Mouse (Mus musculus) inflammation-experienced regulatory T-cells, adult 6 months (primary cell): Measurements from ENCODE around the gene Ntrk1. TPM values are rescaled to one million over a fixed set of nuclear protein-coding genes. Genes with fewer than 3 reads are reported as not detected.

ENCODE experiments used
- ATAC-seq: one replicate; pipeline ENCODE4 v1.8.0; 2017
- polyA plus RNA-seq, 3 experiments: library from polyadenylated mRNA; unstranded; fragments of 100-300 nt; shearing (Covaris generic); gene quantifications; one replicate each; pipeline ENCODE4 v1.2.1; 2017

The Ntrk1 gene
- polyA plus RNA-seq, 3 experiments from 2014 or later, result 0.17 TPM; not detected in 2

DNA sequence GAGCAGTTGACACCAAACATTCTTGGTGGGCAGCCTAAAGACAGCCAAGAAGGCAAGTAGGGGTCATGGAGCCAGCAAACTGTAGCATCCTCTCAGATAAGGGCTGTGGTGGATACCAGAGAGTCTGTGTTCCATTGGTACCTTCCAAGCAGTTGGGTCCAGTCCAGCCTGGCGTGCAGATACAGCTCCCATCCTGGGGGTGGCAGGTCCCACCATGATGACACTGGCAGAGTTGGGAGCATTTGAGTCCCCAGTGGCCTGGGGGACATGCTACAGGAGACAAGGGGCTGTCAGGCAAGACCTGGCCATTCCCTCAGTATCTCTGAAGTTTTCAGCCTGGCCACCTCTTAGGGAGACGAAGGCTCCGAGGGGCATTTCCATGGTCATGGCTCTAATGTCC lies 42.4 kb downstream of the Ntrk1 start:
- no peak for ATAC-seq

GRCm38 (mm10) chr3:87749977-87750376 lies 45.0 kb downstream of the Ntrk1 start:
- ATAC-seq, result no peak

DNA sequence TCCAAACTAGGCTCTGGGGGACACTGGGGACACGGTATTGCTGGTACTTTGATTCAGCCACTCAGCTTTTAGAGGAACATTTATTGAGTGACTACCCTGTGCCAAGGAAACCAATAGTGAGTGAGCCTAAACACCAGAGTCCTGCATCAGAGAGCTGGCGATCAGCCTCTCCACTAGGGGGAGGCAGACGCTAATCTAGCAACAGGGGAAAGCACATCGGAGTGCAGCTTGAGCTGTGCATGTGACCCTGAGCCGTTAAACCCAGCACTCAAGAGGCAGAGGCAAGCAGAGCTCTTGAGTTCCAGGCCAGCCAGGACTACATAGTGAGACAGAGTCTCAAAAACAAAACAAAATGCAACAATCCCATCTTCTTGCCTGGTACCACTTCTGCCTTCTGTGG lies 45.9 kb downstream of the Ntrk1 start:
- peak; percentile 79 for ATAC-seq

DNA sequence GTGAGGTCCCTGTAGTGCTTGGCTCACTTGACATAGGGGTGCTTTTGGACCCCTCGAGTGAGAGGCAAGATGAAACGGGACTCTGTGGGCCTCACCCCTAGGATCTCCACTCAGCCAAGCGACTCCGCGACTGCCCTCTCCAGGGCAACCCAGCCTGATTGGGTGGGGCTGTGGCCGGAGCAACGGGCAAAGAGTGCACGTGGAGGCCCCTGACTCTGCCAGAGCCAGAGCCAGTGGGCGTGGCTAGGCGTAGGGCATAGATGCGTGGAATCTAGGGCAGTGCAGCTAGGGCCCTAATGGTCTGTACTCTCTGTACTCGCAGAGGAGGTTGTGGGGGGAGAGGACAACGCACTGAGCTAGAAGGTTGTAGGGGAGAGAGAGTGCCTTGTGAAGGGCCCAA lies 46.5 kb downstream of the Ntrk1 start, which contains the start of gene Lrrc71:
Gene Lrrc71 (minus strand): TSS at position 195 of the 400 bp plus-strand sequence.
- no peak for ATAC-seq

GRCm38 (mm10) chr3:87745036-87745659 lies 49.8 kb downstream of the Ntrk1 start:
- ATAC-seq, result no peak

GRCm38 (mm10) chr3:87743927-87744326 lies 51.0 kb downstream of the Ntrk1 start:
- ATAC-seq, result peak; percentile 26

- ATAC-seq, result peak; percentile 67
Observed at GRCm38 (mm10) chr3:87742735-87743134, 52.2 kb downstream of the Ntrk1 start.

- no peak for ATAC-seq
Observed at GRCm38 (mm10) chr3:87742013-87742412, 52.9 kb downstream of the Ntrk1 start.

DNA sequence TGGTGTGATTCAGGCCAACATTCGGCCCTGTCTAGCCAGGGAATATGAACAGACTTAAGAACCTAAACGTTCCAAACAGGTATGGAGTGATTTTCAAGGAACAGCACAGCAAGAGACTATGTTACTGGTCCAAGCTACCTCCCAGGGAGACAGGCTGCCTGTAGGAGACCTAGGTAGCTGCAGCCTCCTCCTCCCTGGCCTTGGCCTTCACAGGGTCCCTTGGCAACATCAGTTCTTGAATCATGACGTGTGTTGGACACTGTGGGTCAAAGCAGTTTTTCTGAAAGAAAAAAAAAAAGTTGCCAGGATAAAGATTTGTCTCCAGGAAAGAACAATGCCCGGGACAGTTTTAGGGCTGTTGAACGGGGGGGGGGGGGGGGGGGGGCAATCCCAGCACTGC lies 56.1 kb downstream of the Ntrk1 start:
- no peak for ATAC-seq

DNA sequence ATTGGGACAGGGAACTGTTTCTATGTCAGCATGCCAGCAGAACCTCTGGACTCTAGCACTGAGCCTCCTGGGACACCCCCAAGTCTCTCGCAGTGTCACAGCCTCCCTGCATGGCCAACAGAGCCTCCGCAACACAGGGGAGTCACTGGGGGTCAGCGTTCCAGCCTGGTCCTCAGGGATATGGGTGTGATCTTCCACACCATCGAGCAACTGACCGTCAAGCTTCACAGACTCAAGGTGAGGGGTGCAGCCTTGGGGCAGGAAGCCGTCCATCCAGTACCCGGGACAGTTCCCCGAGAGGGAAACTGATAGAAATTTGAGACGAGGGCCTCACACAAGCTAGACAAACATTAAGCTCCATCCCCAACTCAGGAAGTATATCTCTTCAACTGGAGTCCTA lies 59.6 kb downstream of the Ntrk1 start:
- no peak for ATAC-seq

- ATAC-seq, result no peak
Observed at GRCm38 (mm10) chr3:87733984-87734761, 60.8 kb downstream of the Ntrk1 start.

GRCm38 (mm10) chr3:87733098-87733497 lies 61.9 kb downstream of the Ntrk1 start:
- ATAC-seq, result no peak

DNA sequence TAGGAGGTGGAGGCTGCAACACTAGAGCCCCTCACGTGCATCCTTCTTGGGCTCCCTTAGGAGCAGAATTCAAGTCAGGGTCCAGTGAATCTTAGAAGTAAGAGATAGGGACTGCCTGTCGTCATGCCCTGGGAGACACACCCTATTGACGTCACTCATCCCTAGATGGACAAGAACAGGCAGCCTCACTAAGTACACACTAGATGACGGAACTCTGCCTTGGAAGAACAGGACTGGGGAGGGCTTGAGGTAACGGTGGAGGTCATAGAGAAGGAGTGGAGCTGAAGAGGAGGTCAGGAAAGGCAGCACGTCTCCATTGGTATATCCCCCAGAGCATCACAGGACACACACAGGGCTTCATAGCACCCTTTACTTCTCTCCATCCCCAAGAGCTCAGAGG lies 66.3 kb downstream of the Ntrk1 start:
- ATAC-seq, result no peak

Other genes starting within 250 kb of the Ntrk1 start
- 1 to 10 TPM; 2.0 to 4.4 (median 4.0) TPM for gene Arhgef11, start 177.6 kb downstream of the Ntrk1 start, polyA plus RNA-seq
- 1 to 10 TPM in 2 of 3 experiments, under 1 TPM in 1; 0.82 to 1.1 (median 1.1) TPM for gene Lrrc71, start 46.5 kb downstream of the Ntrk1 start, polyA plus RNA-seq
- gene Insrr, start 1.8 kb upstream of the Ntrk1 start, polyA plus RNA-seq, result 1 to 10 TPM in 2 of 3 experiments, under 1 TPM in 1; 0.42 to 1.2 (median 1.1) TPM
- 100 to 1,000 TPM in 1 of 3 experiments, 10 to 100 TPM in 2; 65.9 to 108 (median 76.0) TPM for gene Pear1, start 29.1 kb upstream of the Ntrk1 start, polyA plus RNA-seq
- 100 to 1,000 TPM; 231 to 280 (median 232) TPM for gene Sh2d2a, start 51.6 kb upstream of the Ntrk1 start, polyA plus RNA-seq
- gene Prcc, start 90.4 kb upstream of the Ntrk1 start, polyA plus RNA-seq, result 1 to 10 TPM; 3.8 to 5.3 (median 4.2) TPM
- gene Hdgf, start 111.2 kb upstream of the Ntrk1 start, polyA plus RNA-seq, result 10 to 100 TPM; 39.0 to 54.0 (median 41.4) TPM
- gene Mrpl24, start 124.3 kb upstream of the Ntrk1 start, polyA plus RNA-seq, result 100 to 1,000 TPM; 138 to 191 (median 188) TPM
- gene Isg20l2, start 135.2 kb upstream of the Ntrk1 start, polyA plus RNA-seq, result 10 to 100 TPM; 14.2 to 17.9 (median 16.4) TPM
- gene Rrnad1, start 135.6 kb upstream of the Ntrk1 start, polyA plus RNA-seq, result 10 to 100 TPM; 19.5 to 30.1 (median 28.6) TPM
- gene Crabp2, start 153.5 kb upstream of the Ntrk1 start, polyA plus RNA-seq, result not detected
- not detected for gene Nes, start 175.9 kb upstream of the Ntrk1 start, polyA plus RNA-seq
- gene Bcan, start 205.1 kb upstream of the Ntrk1 start, polyA plus RNA-seq, result not detected
- not detected for gene Hapln2, start 232.4 kb upstream of the Ntrk1 start, polyA plus RNA-seq
- gene Gpatch4, start 247.9 kb upstream of the Ntrk1 start, polyA plus RNA-seq, result 10 to 100 TPM; 20.8 to 37.5 (median 36.6) TPM